Mouse (Mus musculus) neural tube, embryonic 10.5 days (tissue): ENCODE measurements around the gene Prss29.
A peak's percentile ranks its signal among the peaks of the same experiment; 100 is the strongest.

ENCODE experiments used
- DNase-seq: peaks from one replicate; pipeline ENCODE4 v3.0.0-alpha.2; 2017; ENCODE audit warnings: low spot score; ENCODE audit errors: extremely low spot score

Prss29 gene

GRCm38 (mm10) chr17:25345462-25345861, 27.0 kb downstream of the Prss29 start, which contains the start of gene Tpsab1:
Gene Tpsab1 (minus strand): TSS chr17:25345562.
- no peak for DNase-seq

DNA sequence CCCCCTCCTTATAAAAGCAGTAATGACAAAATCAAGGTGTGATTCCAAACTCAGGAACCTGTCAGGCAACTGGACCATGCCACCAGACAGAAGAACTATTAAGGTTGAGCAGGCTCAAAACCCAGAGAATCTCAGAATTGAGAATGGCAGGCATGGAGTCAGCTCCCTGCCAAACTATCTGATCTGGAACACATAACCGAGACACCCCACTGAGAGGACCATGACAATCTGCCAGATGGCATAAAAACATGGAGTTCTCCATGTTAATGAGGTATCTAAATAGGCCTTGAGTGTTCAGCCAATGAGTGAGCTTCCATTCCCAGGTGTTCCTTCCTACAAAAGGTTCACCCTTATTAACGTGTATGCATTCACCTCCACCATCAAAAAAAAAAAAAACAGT, 42.8 kb downstream of the Prss29 start:
- DNase-seq: no peak

DNA sequence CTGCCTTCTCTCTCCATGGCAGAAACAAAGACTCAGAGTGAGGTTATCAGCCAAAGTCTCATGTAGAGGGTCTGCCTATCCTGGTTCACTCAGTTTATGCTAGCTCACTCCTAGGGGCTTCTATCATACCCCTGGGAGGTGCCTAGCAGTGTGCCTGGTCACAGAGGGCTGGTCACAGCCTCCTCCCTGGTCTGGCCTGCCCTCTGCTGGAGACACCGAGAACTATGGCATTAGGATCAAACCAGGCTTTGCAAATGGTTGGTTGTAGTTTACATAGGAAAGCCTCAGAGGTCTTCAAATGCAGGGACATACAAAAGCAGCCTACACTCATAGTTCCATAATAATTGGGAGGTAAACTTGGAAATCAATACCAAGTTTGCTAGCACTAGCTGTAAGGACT, 45.3 kb downstream of the Prss29 start:
- peak; percentile 49 for DNase-seq

DNA sequence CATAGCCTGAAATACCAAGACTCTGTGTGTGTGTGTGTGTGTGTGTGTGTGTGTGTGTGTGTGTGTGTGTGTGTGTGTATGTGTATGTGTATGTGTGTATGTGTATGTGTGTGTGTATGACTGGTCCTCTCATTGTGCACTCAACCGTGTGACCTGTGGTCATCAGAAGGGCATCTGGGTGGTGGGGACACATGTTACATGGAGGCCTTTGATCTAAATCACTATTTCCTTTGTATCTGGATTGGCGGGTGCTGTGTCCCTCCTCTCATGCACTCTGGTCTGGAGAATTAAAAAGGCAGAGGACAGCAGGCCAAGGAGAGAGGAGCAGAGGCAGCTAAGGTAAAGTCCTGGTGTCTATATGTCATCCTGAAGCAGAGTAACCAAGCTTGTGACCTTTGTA, 47.6 kb downstream of the Prss29 start, which contains the start of gene Tpsb2:
Gene Tpsb2 (plus strand): TSS at position 301 of the 400 bp plus-strand sequence.
- DNase-seq: no peak

DNA sequence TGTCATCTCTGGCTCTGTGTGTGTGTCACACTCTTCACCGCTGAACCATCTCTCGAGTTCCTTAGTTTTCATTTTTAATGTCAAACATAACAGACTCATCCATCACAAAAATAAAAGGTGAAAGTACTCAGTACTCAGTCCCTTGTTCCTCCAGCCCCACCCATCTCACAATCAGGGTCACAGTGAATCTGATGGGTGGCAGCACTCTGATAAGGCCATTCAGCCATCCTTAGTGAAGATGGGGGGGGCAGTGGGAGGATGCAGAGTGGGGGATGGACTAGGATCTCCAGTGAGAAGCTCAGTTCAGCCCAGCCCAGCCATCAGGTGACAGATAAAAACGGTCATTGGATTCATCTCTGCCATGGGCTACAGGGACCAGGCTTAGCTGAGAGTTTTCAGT, 50.5 kb downstream of the Prss29 start, which contains the start of gene Tpsg1:
Gene Tpsg1 (plus strand): TSS at position 301 of the 400 bp plus-strand sequence.
- DNase-seq: no peak
